Mouse (Mus musculus) E14TG2a.4 (cell line): Measurements from ENCODE around the gene Camk2d.

ENCODE experiments used
- H3K27me3 ChIP-seq: 2 replicates; pipeline ENCODE4 v1.6.1; 2014; ENCODE audit warnings: low read length, control low read depth; ENCODE audit not compliant: insufficient read depth
- H3K36me3 ChIP-seq: 2 replicates; pipeline ENCODE4 v1.6.1; 2014; ENCODE audit warnings: low read length, control low read depth; ENCODE audit not compliant: insufficient read depth
- H3K4me1 ChIP-seq: replicated peaks from 2 replicates; pipeline ENCODE4 v1.6.1; 2014; ENCODE audit warnings: low read depth, low read length, control low read depth
- H3K4me3 ChIP-seq: replicated peaks from 2 replicates; pipeline ENCODE4 v1.5.1; 2014; ENCODE audit warnings: mild to moderate bottlenecking, low read length
- H3K9me3 ChIP-seq: 2 replicates; pipeline ENCODE4 v1.6.1; 2014; ENCODE audit warnings: low read length, control low read depth
- CTCF ChIP-seq: conservative IDR thresholded peaks from 2 replicates; pipeline ENCODE4 v1.5.1; 2014; ENCODE audit warnings: low read length
- NANOG ChIP-seq: IDR thresholded peaks from 2 replicates; pipeline ENCODE4 v1.6.1; 2014; ENCODE audit warnings: borderline replicate concordance, low read length, mixed read lengths
- POU5F1 ChIP-seq: IDR thresholded peaks from 2 replicates; pipeline ENCODE4 v1.6.1; 2014; ENCODE audit warnings: low read length, borderline replicate concordance

Camk2d gene

DNA sequence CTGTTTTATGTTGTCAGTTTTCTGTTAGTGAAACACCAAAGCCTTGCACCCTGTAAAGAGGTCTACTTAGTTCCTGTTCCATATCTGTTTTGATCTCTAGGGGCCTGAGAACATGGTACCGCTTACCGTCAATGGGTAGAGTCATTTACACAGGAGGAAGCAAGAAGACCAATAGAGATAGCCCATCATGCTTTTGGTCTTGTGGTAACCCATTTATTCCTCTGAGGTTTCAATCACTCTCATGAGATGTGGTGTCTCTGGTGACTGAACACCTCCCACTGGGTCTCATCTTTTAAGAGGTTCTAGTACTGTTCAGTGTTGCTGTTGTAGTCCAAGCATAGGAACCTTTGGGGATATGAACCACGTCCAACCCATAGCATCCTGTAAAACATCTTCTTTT lies 65.8 kb downstream of the Camk2d start:
- Histone ChIP-seq H3K27me3 (no peaks in the 10 kb centered on the region), H3K4me3 (no peak overlapping the region), H3K36me3 (no peaks in the 10 kb centered on the region)

GRCm38 (mm10) chr3:126663436-126663835 lies 67.3 kb downstream of the Camk2d start:
- no peak for TF ChIP-seq NANOG
- TF ChIP-seq CTCF, result no peak
- TF ChIP-seq POU5F1, result no peak
- H3K9me3 ChIP-seq, result no peaks in the 10 kb centered on the region
- H3K4me3 ChIP-seq, result no peak overlapping the region
- no peaks in the 10 kb centered on the region for H3K27me3 ChIP-seq
- H3K36me3 ChIP-seq, result no peaks in the 10 kb centered on the region
- no peaks in the 10 kb centered on the region for H3K4me1 ChIP-seq

More for the DNA sequence above, 65.8 kb downstream of the Camk2d start:
- H3K9me3 ChIP-seq, result no peaks in the 10 kb centered on the region
- no peak for TF ChIP-seq CTCF
- no peaks in the 10 kb centered on the region for H3K4me1 ChIP-seq

- TF ChIP-seq NANOG, result no peak
- TF ChIP-seq CTCF, result no peak
- no peak for TF ChIP-seq POU5F1
- Histone ChIP-seq H3K4me3 (no peak overlapping the region), H3K36me3 (no peaks in the 10 kb centered on the region), H3K4me1 (no peaks in the 10 kb centered on the region), H3K27me3 (no peaks in the 10 kb centered on the region), H3K9me3 (no peaks in the 10 kb centered on the region)
Observed at GRCm38 (mm10) chr3:126665866-126666265, 69.8 kb downstream of the Camk2d start.

GRCm38 (mm10) chr3:126667019-126667418 lies 70.9 kb downstream of the Camk2d start:
- no peaks in the 10 kb centered on the region for H3K27me3 ChIP-seq
- no peak overlapping the region for H3K4me3 ChIP-seq
- no peak for TF ChIP-seq NANOG
- no peak for TF ChIP-seq CTCF
- no peak for TF ChIP-seq POU5F1
- H3K36me3 ChIP-seq, result no peaks in the 10 kb centered on the region
- H3K4me1 ChIP-seq, result no peaks in the 10 kb centered on the region
- H3K9me3 ChIP-seq, result no peaks in the 10 kb centered on the region

- TF ChIP-seq POU5F1 (no peak), CTCF (no peak), NANOG (no peak)
- H3K27me3 ChIP-seq, result no peaks in the 10 kb centered on the region
Observed at GRCm38 (mm10) chr3:126667451-126667850, 71.3 kb downstream of the Camk2d start.

DNA sequence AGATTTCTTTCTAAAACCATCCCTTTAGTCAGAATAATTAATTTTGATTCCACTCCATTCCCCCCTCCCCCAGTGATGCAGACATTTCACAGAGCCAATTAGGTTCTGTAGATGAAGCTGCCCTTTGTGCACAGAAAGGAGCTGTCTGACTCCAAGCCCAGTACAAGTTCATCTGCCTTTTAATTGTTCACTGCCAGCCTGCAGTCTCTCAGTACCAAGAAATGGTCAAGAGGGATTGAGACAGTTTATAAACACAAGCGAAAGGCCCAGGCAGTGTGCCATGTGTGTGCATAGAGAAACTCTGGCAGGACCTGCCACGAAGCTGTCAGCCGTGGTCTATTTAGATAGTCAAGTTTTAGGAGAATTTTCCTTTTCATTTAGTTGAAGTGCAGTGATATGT lies 72.0 kb downstream of the Camk2d start:
- TF ChIP-seq POU5F1 (no peak), CTCF (no peak), NANOG (no peak)
- Histone ChIP-seq H3K27me3 (no peaks in the 10 kb centered on the region), H3K4me3 (no peak overlapping the region), H3K9me3 (peaks cover 5% of the 10 kb centered on the region; the same call in 1 of the 2 replicates), H3K36me3 (no peaks in the 10 kb centered on the region), H3K4me1 (no peaks in the 10 kb centered on the region)

More at GRCm38 (mm10) chr3:126667451-126667850, 71.3 kb downstream of the Camk2d start:
- Histone ChIP-seq H3K36me3 (no peaks in the 10 kb centered on the region), H3K4me3 (no peak overlapping the region), H3K9me3 (peaks cover 3% of the 10 kb centered on the region; the same call in 1 of the 2 replicates), H3K4me1 (no peaks in the 10 kb centered on the region)

- no peak overlapping the region for H3K4me3 ChIP-seq
- H3K9me3 ChIP-seq, result peaks cover 5% of the 10 kb centered on the region; the same call in 1 of the 2 replicates
- no peaks in the 10 kb centered on the region for H3K4me1 ChIP-seq
- no peaks in the 10 kb centered on the region for H3K36me3 ChIP-seq
- no peak for TF ChIP-seq NANOG
- TF ChIP-seq CTCF, result no peak
- no peak for TF ChIP-seq POU5F1
- no peaks in the 10 kb centered on the region for H3K27me3 ChIP-seq
Observed at GRCm38 (mm10) chr3:126668692-126669091, 72.6 kb downstream of the Camk2d start.

DNA sequence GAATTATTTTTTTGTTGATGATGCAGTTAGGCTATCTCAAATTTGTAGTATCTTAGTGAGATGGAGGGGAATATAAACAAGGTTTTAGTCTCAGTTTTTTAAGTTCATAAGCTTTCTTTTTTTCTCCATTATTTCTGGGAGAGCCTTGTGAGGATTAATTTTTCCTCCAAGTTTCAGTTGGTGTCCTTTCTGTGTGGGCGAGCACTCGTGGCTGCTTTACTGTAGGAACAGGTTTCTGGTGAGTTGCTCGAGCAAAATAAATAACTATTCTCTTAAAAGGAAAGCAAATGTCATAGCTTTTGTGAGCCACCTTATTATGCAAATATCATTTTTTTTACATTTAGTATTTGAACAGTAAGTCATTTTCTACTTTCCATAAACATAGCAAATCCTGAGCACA lies 74.3 kb downstream of the Camk2d start:
- no peak overlapping the region for H3K4me3 ChIP-seq

DNA sequence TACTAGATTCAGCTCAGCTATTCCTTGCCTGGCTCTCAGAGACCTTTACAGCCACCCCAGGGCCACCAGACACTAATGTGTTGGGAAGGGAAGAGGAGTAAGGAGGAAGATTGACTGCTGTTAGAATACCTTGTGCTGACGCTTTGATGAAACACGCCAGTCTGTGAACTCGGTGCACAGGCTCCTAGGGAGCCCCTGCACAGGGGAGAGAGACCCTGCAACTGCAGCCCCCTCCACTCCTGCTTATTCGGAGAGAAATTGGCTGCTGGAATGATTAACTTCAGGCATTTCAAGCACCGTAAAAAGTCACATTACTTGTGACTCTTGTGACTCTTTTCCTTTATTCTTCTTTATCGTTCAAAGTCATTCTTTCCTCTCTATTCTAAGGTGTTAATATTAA lies 75.2 kb downstream of the Camk2d start:
- Histone ChIP-seq H3K4me1 (no peaks in the 10 kb centered on the region), H3K36me3 (no peaks in the 10 kb centered on the region), H3K9me3 (peaks cover 5% of the 10 kb centered on the region; the same call in 1 of the 2 replicates), H3K27me3 (no peaks in the 10 kb centered on the region), H3K4me3 (no peak overlapping the region)
- TF ChIP-seq NANOG, result no peak
- no peak for TF ChIP-seq POU5F1

More for the DNA sequence above, 74.3 kb downstream of the Camk2d start:
- Histone ChIP-seq H3K36me3 (no peaks in the 10 kb centered on the region), H3K27me3 (no peaks in the 10 kb centered on the region), H3K4me1 (no peaks in the 10 kb centered on the region), H3K9me3 (peaks cover 5% of the 10 kb centered on the region; the same call in 1 of the 2 replicates)
- TF ChIP-seq NANOG, result no peak
- no peak for TF ChIP-seq CTCF
- no peak for TF ChIP-seq POU5F1
